ENCODE assay signal across 8 mouse cellular contexts in genomic region chr17:33812990-33813389, GRCm38 (mm10). TPM values are rescaled to one million over a fixed set of nuclear protein-coding genes. Genes with fewer than 3 reads are reported as not detected.
DNase-seq lines count a peak whose midpoint lies in the region; ATAC-seq and TF ChIP-seq lines count a peak whose summit lies in the region.

No protein-coding gene starts in this region.

- peak; percentile 54 for DNase-seq in gastrocnemius, adult 2 months
- no peak for DNase-seq in gastrocnemius, adult 18-20 months (ENCODE audit: low spot score)
- DNase-seq in heart, adult 2 months = peak; percentile 66 to 78
- DNase-seq in midbrain, embryonic 11.5 days (ENCODE audit: low spot score, missing footprints) = no peak
- DNase-seq in cerebellum, adult 2 months = no peak
- DNase-seq in thymus, postnatal 10 days (ENCODE audit: low spot score in 2 of 2) = no peak

- H3K9ac ChIP-seq in heart, adult 2 months (ENCODE audit: low read depth, low read length) = peak overlapping the region; percentile 61
- H3K9ac ChIP-seq in kidney, embryonic 14.5 days (ENCODE audit: low read depth, low read length) = no peak overlapping the region
- no peak overlapping the region for H3K9ac ChIP-seq in midbrain, embryonic 11.5 days (ENCODE audit: low read length)

- no peaks in the 10 kb centered on the region for H3K79me2 ChIP-seq in heart, adult 2 months (replicated peaks; ENCODE audit: control insufficient read depth, insufficient read depth, low read length)
- no peaks in the 10 kb centered on the region for H3K79me2 ChIP-seq in myocyte (ENCODE audit: control insufficient read depth, insufficient read depth)

- intact Hi-C loops in gastrocnemius, adult 2 months (cut with DNase I) = no loop called here
- intact Hi-C loops in heart, adult 2 months (cut with DNase I) = no loop called here

- no peak for ATAC-seq in kidney, embryonic 14.5 days (ENCODE audit: low FRiP score, low TSS enrichment)
- no peak for ATAC-seq in midbrain, embryonic 11.5 days (ENCODE audit: low FRiP score)

- TF ChIP-seq CTCF in gastrocnemius, adult 2 months (IDR thresholded peaks at IDR 0.05) = no peak
- TF ChIP-seq CTCF in heart, adult 2 months (IDR thresholded peaks at IDR 0.05) = no peak
- TF ChIP-seq CTCF in cerebellum, adult 2 months (IDR thresholded peaks at IDR 0.05; ENCODE audit: borderline replicate concordance, insufficient read depth, low read depth, low read length) = no peak

- peak; percentile 58 for TF ChIP-seq POLR2A in heart, adult 2 months (IDR thresholded peaks at IDR 0.05; ENCODE audit: insufficient read depth, low read depth, low read length)
- no peak for TF ChIP-seq POLR2A in myocyte (IDR thresholded peaks at IDR 0.05; ENCODE audit: insufficient read length, low read depth)
- TF ChIP-seq POLR2A in cerebellum, adult 2 months (IDR thresholded peaks at IDR 0.05; ENCODE audit: borderline replicate concordance, insufficient read depth, low read length) = no peak

- WGBS in heart, adult 2 months = 34% methylated on average over 4 of the region's 4 CpGs
- WGBS in kidney, embryonic 14.5 days = 38% methylated on average over 4 of the region's 4 CpGs
- 66% methylated on average over 4 of the region's 4 CpGs for WGBS in midbrain, embryonic 11.5 days
- 64% methylated on average over 4 of the region's 4 CpGs for WGBS in cerebellum, adult 2 months

- peak overlapping the region; percentile 85 for H3K4me3 ChIP-seq in gastrocnemius, adult 2 months
- peak overlapping the region; percentile 84 for H3K4me3 ChIP-seq in heart, adult 2 months
- H3K4me3 ChIP-seq in kidney, embryonic 14.5 days (ENCODE audit: low read length) = no peak overlapping the region
- H3K4me3 ChIP-seq in myocyte = no peak overlapping the region
- no peak overlapping the region for H3K4me3 ChIP-seq in midbrain, embryonic 11.5 days (ENCODE audit: low read depth, low read length)
- H3K4me3 ChIP-seq in cerebellum, adult 2 months (replicated peaks; ENCODE audit: insufficient read depth, low read depth, low read length) = no peak overlapping the region

- H3K4me2 ChIP-seq in kidney, embryonic 14.5 days (replicated peaks; ENCODE audit: low read depth, low read length) = peak overlapping the region; percentile 0; the same call in 1 of the 2 replicates
- H3K4me2 ChIP-seq in myocyte (ENCODE audit: low read depth) = peak overlapping the region; percentile 34
- no peak overlapping the region for H3K4me2 ChIP-seq in midbrain, embryonic 11.5 days

- H3ac ChIP-seq in myocyte (ENCODE audit: control insufficient read depth, insufficient read length) = no peak overlapping the region

- no peaks in the 10 kb centered on the region for H3K9me3 ChIP-seq in kidney, embryonic 14.5 days (ENCODE audit: control insufficient read depth, low read length)
- no peaks in the 10 kb centered on the region for H3K9me3 ChIP-seq in midbrain, embryonic 11.5 days (ENCODE audit: control insufficient read depth, low read length)

- H3K27ac ChIP-seq in gastrocnemius, adult 2 months = peak overlapping the region; percentile 93
- H3K27ac ChIP-seq in heart, adult 2 months = peak overlapping the region; percentile 95
- H3K27ac ChIP-seq in kidney, embryonic 14.5 days (ENCODE audit: low read depth, low read length) = no peak overlapping the region; the same call in 1 of the 2 replicates
- H3K27ac ChIP-seq in midbrain, embryonic 11.5 days (ENCODE audit: low read depth, low read length) = no peak overlapping the region
- H3K27ac ChIP-seq in cerebellum, adult 2 months (ENCODE audit: insufficient read depth, low read length) = no peak overlapping the region

- peaks cover 14% of the 10 kb centered on the region for H3K36me3 ChIP-seq in heart, adult 2 months (ENCODE audit: control insufficient read depth, insufficient read depth, low read length)
- no peaks in the 10 kb centered on the region for H3K36me3 ChIP-seq in kidney, embryonic 14.5 days (ENCODE audit: control insufficient read depth, insufficient read depth, low read length)
- H3K36me3 ChIP-seq in myocyte (ENCODE audit: control insufficient read depth, insufficient read depth) = no peaks in the 10 kb centered on the region
- H3K36me3 ChIP-seq in midbrain, embryonic 11.5 days (ENCODE audit: control insufficient read depth, insufficient read depth, low read length) = no peaks in the 10 kb centered on the region

- H3K27me3 ChIP-seq in heart, adult 2 months (ENCODE audit: control insufficient read depth, insufficient read depth, low read length) = no peaks in the 10 kb centered on the region
- H3K27me3 ChIP-seq in kidney, embryonic 14.5 days (ENCODE audit: control insufficient read depth, insufficient read depth, low read length) = no peaks in the 10 kb centered on the region
- no peaks in the 10 kb centered on the region for H3K27me3 ChIP-seq in myocyte (ENCODE audit: control insufficient read depth, insufficient read depth, insufficient read length)
- H3K27me3 ChIP-seq in midbrain, embryonic 11.5 days (ENCODE audit: control insufficient read depth, insufficient read depth, low read length) = peaks cover 3% of the 10 kb centered on the region; the same call in 1 of the 2 replicates
- H3K27me3 ChIP-seq in cerebellum, adult 2 months (ENCODE audit: control insufficient read depth, insufficient read depth, low read length) = no peaks in the 10 kb centered on the region; the same call in 1 of the 2 replicates

- peaks cover 3% of the 10 kb centered on the region for H3K4me1 ChIP-seq in heart, adult 2 months (ENCODE audit: control insufficient read depth, insufficient read depth, low read length)
- H3K4me1 ChIP-seq in kidney, embryonic 14.5 days (ENCODE audit: control insufficient read depth, insufficient read depth, low read length) = peaks cover 19% of the 10 kb centered on the region
- H3K4me1 ChIP-seq in midbrain, embryonic 11.5 days (ENCODE audit: control insufficient read depth, insufficient read depth, low read length) = peaks cover 9% of the 10 kb centered on the region; the same call in 1 of the 2 replicates
- no peaks in the 10 kb centered on the region for H3K4me1 ChIP-seq in cerebellum, adult 2 months (ENCODE audit: control insufficient read depth, insufficient read depth, low read length)

- TF ChIP-seq EP300 in heart, adult 2 months (IDR thresholded peaks at IDR 0.05; ENCODE audit: insufficient read depth, low read depth, low read length) = peak; percentile 96

TF ChIP-seq in myocyte, 11 proteins besides CTCF, POLR2A, EP300 and RAD21:
- TF ChIP-seq TCF12 (IDR thresholded peaks at IDR 0.05; ENCODE audit: insufficient read depth, poor library complexity, severe bottlenecking) (no peak), SRF (IDR thresholded peaks at IDR 0.05; ENCODE audit: control insufficient read depth, insufficient read length, low read depth) (no peak), MYOD1 (IDR thresholded peaks at IDR 0.05; ENCODE audit: control insufficient read depth in 1 of 3, insufficient read length in 2 of 3, low read depth in 2 of 3) (peak in 1 of 3 experiments; percentile 21), CEBPB (IDR thresholded peaks at IDR 0.05; ENCODE audit: insufficient read depth, poor library complexity, severe bottlenecking) (no peak)

RNA-seq across cellular contexts. Expression of gene Kank3, which starts 2.7 kb away (rescaled TPM):
- 10 to 100 TPM; 15.7 to 24.5 TPM for total RNA-seq in gastrocnemius, adult 2 months (2021)
- total RNA-seq in gastrocnemius, adult 18-20 months (2021) = 10 to 100 TPM; 13.4 to 16.6 TPM
- total RNA-seq in heart, adult 2 months (2021) = 10 to 100 TPM; 54.6 to 61.0 TPM
- polyA plus RNA-seq in heart, adult 2 months (2012; rRNA removed) = 139 and 168 TPM in 2 replicates
- 49.9 and 52.1 TPM in 2 replicates for polyA plus RNA-seq in kidney, embryonic 14.5 days (2014; fragmentation: Nextera tagmentation; extraction: Ambion mirVana)
- polyA plus RNA-seq in myocyte (2012; fragmentation: generic; extraction: Trizol) = 8.3 TPM
- 18.3 and 23.9 TPM in 2 replicates for polyA plus RNA-seq in midbrain, embryonic 11.5 days (2014; fragmentation: Nextera tagmentation; extraction: Ambion mirVana)
- 52.1 and 59.5 TPM in 2 replicates for polyA plus RNA-seq in cerebellum, adult 2 months (2012; rRNA removed)

RNA-seq across cellular contexts. Expression of gene Rps28, which starts 11.4 kb away (rescaled TPM):
- 100 to 1,000 TPM; 541 to 640 TPM for total RNA-seq in gastrocnemius, adult 2 months (2021)
- 100 to 1,000 TPM; 586 to 627 TPM for total RNA-seq in gastrocnemius, adult 18-20 months (2021)
- 100 to 1,000 TPM; 683 to 757 TPM for total RNA-seq in heart, adult 2 months (2021)
- polyA plus RNA-seq in heart, adult 2 months (2012; rRNA removed) = 329 and 480 TPM in 2 replicates
- polyA plus RNA-seq in kidney, embryonic 14.5 days (2014; fragmentation: Nextera tagmentation; extraction: Ambion mirVana) = 1,210 and 1,489 TPM in 2 replicates
- 6,768 TPM for polyA plus RNA-seq in myocyte (2012; fragmentation: generic; extraction: Trizol)
- 748 and 845 TPM in 2 replicates for polyA plus RNA-seq in midbrain, embryonic 11.5 days (2014; fragmentation: Nextera tagmentation; extraction: Ambion mirVana)
- polyA plus RNA-seq in cerebellum, adult 2 months (2012; rRNA removed) = 471 and 493 TPM in 2 replicates

RNA-seq across cellular contexts. Expression of gene Ndufa7, which starts 11.4 kb away (rescaled TPM):
- 100 to 1,000 TPM; 351 to 407 TPM for total RNA-seq in gastrocnemius, adult 2 months (2021)
- 100 to 1,000 TPM; 375 to 377 TPM for total RNA-seq in gastrocnemius, adult 18-20 months (2021)
- total RNA-seq in heart, adult 2 months (2021) = 100 to 1,000 TPM; 609 to 707 TPM
- polyA plus RNA-seq in heart, adult 2 months (2012; rRNA removed) = 755 and 759 TPM in 2 replicates
- polyA plus RNA-seq in kidney, embryonic 14.5 days (2014; fragmentation: Nextera tagmentation; extraction: Ambion mirVana) = 504 and 675 TPM in 2 replicates
- 614 TPM for polyA plus RNA-seq in myocyte (2012; fragmentation: generic; extraction: Trizol)
- 408 and 456 TPM in 2 replicates for polyA plus RNA-seq in midbrain, embryonic 11.5 days (2014; fragmentation: Nextera tagmentation; extraction: Ambion mirVana)
- polyA plus RNA-seq in cerebellum, adult 2 months (2012; rRNA removed) = 341 and 361 TPM in 2 replicates

RNA-seq across cellular contexts. Expression of gene Cd320, which starts 29.9 kb away (rescaled TPM):
- 10 to 100 TPM; 13.8 to 16.1 TPM for total RNA-seq in gastrocnemius, adult 2 months (2021)
- total RNA-seq in gastrocnemius, adult 18-20 months (2021) = 10 to 100 TPM; 14.8 to 15.2 TPM
- total RNA-seq in heart, adult 2 months (2021) = 10 to 100 TPM; 27.8 to 34.3 TPM
- polyA plus RNA-seq in heart, adult 2 months (2012; rRNA removed) = 36.1 and 46.9 TPM in 2 replicates
- polyA plus RNA-seq in kidney, embryonic 14.5 days (2014; fragmentation: Nextera tagmentation; extraction: Ambion mirVana) = 111 and 121 TPM in 2 replicates
- 83.1 TPM for polyA plus RNA-seq in myocyte (2012; fragmentation: generic; extraction: Trizol)
- 67.5 and 70.5 TPM in 2 replicates for polyA plus RNA-seq in midbrain, embryonic 11.5 days (2014; fragmentation: Nextera tagmentation; extraction: Ambion mirVana)
- 34.4 and 34.7 TPM in 2 replicates for polyA plus RNA-seq in cerebellum, adult 2 months (2012; rRNA removed)

RNA-seq across cellular contexts. Expression of gene Angptl4, which starts 31.4 kb away (rescaled TPM):
- 1 to 10 TPM; 1.4 to 5.9 TPM for total RNA-seq in gastrocnemius, adult 2 months (2021)
- total RNA-seq in gastrocnemius, adult 18-20 months (2021) = 1 to 10 TPM; 4.3 to 6.6 TPM
- 1 to 10 TPM; 4.7 to 7.2 TPM for total RNA-seq in heart, adult 2 months (2021)
- 13.2 and 18.9 TPM in 2 replicates for polyA plus RNA-seq in heart, adult 2 months (2012; rRNA removed)
- 18.4 and 19.4 TPM in 2 replicates for polyA plus RNA-seq in kidney, embryonic 14.5 days (2014; fragmentation: Nextera tagmentation; extraction: Ambion mirVana)
- 42.8 TPM for polyA plus RNA-seq in myocyte (2012; fragmentation: generic; extraction: Trizol)
- 20.6 and 21.4 TPM in 2 replicates for polyA plus RNA-seq in midbrain, embryonic 11.5 days (2014; fragmentation: Nextera tagmentation; extraction: Ambion mirVana)
- polyA plus RNA-seq in cerebellum, adult 2 months (2012; rRNA removed) = 1.6 and 1.9 TPM in 2 replicates

Comparison
In these comparisons a context has a peak if more than half of its experiments do, and no peak if none do; other contexts are left out.
1. DNase-seq: peak in gastrocnemius, adult 2 months (single experiment) and heart, adult 2 months (2 of 2); none in gastrocnemius, adult 18-20 months (single experiment), midbrain, embryonic 11.5 days (single experiment), cerebellum, adult 2 months (0 of 2) and thymus, postnatal 10 days (0 of 2).
2. H3K27ac ChIP-seq: peak in gastrocnemius, adult 2 months (single experiment) and heart, adult 2 months (single experiment); none in kidney, embryonic 14.5 days (single experiment), midbrain, embryonic 11.5 days (single experiment) and cerebellum, adult 2 months (single experiment).
3. H3K4me3 ChIP-seq: peak in gastrocnemius, adult 2 months (single experiment) and heart, adult 2 months (single experiment); none in kidney, embryonic 14.5 days (single experiment), myocyte (single experiment), midbrain, embryonic 11.5 days (single experiment) and cerebellum, adult 2 months (single experiment).